Mouse (Mus musculus) frontal cortex, postnatal 10 days (tissue): ENCODE results near the gene Zc3h12a.
A peak's percentile ranks its signal among the peaks of the same experiment; 100 is the strongest.

Experiments
- DNase-seq, 2 experiments: peaks; one replicate each; pipeline ENCODE4 v3.0.0; 2022; ENCODE audit warnings: low spot score in 2 of 2, mixed read lengths in 1 of 2

Gene Zc3h12a

DNA sequence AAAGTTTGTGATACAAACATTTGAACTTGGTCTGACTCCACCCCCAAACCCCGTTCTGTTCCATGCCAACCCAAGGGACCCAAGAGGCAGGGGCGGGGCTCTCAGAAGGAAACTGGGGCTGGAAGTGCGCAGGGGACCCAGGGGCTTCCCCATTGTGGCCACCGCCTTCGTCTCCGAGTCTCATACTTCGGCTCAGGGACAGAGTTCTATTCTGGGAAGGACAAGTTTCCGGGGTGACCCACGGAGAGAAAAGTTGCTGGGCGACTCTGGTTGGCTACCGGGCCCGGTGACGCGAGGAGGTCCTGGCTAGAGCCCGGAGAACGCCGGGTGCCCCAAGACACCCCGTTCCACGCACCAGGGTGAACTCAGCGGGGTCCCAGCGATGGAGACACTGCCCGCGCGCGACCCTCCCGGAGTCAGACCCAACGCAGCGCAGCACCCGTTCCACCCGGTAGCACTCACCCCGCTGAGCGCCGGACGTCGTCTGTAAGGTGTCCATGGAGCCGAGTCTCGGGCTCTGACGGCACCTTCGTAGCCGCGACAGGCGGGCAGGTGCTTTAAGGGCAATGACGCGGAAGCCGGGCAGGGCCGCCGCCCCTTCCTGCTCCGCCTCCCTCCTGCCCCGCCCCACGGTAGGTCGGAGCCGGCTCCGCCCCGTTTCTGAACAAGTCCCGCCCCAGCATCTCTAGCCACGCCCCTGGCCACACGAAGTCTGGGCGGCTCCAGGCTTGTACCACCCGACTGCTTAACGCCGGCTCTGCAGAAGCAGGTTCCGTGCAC, at the start of gene Zc3h12a:
Gene Zc3h12a, minus strand, starts transcription at position 536 of the 780 bp plus-strand sequence.
- DNase-seq, result peak in 1 of 2 experiments; percentile 67

DNA sequence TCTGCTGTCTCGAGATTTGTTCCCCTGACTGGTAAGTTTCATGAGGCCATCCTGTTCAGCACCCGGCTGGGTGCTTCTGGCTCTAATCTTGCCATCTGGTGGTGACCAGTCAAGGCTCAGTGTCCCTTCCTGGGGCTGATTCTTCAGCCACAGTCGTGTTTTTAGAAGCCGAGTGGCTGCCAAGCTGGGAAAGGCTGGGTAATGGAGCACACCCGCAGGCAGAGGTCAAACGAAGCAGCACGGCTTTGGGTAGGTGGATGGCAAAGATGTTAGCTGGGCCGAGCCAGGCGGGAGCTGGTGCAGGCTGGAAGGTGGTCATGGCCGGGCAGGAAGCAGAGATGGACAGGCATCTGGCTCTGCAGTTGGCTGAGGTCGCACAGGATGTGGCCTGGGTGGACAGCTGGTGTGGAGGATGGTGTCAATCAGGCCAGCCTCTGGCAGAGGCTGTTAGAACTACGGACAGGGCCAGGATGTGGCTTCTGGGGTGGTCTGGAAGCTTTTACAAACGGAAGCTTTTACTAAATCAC, 49.1 kb upstream of the Zc3h12a start:
- no peak for DNase-seq

DNA sequence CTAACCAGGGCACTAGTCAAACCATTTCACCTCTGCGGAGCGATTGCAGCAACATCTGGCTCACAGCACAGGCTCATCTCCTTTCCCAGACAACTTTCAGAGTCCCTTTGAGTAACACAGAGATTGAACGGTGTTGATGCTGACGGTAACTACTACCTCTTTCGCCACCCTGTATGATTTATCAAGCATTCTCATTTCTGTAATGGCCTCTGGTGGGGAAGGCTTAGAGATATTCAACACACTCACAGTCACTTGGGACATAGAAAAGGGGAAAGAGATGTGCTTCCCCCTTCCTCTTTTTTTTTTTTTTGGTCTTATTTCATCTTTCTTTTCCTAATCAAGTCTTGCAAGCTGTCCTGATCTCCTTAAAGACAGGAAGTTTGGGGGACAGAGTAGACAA, 48.5 kb upstream of the Zc3h12a start:
- DNase-seq, result no peak

DNA sequence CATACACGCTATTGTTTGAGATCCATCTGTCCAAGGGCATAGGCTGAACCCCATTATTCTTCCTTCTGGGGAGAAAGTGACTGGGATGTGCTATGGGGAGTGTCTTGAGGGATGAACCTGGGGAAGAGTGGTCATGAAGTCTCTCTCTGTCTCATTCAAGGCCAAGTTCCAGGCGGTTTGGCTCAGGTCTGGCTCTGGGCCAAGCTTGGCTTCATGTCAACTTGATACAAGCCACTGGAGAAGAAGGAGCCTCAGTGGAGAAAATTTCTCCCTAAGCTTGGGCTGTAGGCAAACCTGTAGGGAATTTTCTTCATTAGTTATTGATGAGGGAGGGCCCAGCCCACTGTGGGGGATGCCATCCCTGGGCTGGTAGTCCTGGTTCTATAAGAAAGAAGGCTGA, 48.0 kb upstream of the Zc3h12a start:
- no peak for DNase-seq

DNA sequence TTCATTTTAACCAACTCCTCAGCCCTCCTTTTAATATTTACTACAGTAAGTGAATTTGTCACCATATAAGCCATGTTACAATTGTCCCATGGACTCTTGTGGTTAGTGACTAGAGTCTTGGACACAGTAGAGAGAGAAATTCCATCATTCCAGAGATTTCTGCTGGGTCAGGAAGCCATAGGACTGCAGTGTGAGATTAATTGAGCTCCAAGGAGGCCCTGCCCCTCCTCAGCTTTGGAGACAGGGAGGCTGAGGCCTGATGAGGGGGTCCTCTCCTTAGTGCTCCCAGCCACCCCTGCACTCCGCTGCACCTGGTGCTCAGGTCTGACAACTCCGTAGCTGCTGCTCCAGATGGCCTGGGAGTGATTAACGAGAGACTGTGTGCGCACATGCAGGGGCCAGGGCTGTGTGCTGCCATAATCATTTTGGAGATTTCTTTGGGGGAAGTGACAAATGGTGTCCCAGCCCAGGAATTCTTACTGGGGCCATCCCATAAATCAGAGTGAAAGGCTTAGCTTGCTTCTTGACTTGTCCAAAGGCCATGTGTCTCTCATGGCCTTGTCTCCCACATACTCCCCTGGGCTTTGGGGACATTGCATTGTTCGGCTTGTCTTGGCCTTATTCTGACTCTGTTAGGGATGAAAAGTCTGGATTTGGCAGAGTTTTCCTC, 47.0 kb upstream of the Zc3h12a start:
- no peak for DNase-seq

DNA sequence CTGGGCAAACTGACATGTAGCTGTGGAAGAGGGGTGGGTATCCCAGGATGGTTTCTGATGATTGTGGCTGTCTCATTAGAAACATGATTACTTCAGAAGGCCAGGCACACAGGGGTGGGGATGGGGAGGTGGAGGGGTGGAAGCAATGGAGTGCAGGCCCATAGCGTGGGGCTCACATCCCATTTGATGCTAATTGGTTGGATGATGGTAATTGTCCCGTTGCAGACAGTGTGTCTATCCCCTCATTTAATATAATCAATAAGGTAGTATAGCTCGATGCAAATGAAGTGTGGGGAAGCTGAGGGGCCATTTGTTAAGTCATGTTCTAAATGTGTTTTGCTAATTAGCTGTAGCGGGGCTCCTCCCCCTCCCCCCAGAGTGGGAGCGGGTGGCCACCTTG, 45.5 kb upstream of the Zc3h12a start:
- DNase-seq, result no peak

DNA sequence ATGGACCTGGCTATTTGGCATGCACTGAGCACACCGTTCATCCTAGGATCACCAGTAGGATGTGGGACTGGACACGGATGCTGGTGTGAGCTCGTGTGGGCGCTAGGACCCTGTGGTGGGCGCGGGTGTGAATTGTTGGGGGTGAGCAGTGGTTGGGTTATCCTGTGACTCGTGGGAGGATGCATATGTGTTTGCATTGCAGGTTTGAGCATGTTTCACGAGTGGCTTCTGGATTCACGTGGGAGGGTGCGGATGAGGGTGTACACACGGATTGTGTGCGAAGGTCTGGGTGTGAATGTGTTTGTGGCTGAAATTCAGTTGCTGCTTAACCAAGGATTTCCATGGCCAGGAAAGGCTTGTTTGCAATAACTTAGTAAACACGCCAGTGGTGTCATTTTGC, 45.1 kb upstream of the Zc3h12a start:
- DNase-seq, result no peak

DNA sequence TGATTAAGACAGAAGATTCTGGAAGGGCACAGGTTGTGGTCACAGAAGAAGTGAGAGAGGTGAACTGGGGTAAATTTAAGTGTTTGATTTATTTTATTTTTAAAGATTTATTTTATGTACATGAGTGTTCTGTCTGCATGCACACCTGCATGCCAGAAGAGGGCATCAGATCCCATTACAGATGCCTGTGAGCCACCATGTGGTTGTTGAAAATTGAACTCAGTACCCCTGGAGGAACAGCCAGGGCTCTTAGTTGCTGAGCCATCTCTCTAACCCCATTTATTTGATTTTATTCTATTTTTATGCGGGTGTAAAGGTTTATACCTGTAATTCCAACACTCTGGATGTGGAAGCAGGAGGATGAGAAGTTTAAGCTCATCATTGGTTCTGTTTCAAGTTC, 40.1 kb upstream of the Zc3h12a start:
- no peak for DNase-seq

DNA sequence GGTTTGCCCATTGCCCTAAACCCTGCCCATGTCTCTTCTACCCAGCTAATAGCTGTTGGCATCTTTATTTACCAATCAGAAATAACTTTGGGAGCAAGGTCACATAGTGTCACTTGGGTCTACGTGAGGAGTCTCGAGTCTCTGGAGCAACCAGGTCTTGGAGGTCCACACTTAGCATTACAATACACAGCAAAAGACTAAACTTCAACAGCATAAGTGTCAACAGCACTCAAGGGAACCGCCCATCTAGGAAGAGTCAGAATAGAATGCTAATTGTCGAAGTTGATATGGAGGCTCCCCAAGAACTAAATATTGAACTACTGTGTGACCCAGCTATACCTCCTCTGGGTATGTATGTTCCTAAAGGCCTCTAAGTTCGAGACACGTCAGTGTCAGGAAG, 37.2 kb upstream of the Zc3h12a start:
- no peak for DNase-seq

DNA sequence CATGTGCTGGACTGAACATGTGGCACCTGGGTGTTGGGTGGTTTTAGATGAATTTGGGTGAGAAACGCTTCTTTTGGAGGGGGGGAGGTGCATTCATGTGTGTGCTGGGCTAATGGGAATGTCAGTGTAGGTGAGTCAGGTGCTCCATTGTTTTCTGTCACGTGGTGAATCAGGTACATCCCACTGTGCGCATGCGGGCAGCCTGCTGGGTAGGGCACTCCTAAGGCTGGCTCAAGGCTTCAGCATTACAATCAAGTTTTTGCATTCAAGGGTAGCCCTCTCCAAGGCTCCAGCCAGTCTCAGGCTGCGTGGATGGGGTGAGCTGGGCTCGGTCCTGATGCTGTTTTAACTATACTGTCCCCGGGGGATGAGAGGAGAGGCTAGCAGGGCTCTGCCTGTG, 35.1 kb upstream of the Zc3h12a start:
- DNase-seq, result no peak

DNA sequence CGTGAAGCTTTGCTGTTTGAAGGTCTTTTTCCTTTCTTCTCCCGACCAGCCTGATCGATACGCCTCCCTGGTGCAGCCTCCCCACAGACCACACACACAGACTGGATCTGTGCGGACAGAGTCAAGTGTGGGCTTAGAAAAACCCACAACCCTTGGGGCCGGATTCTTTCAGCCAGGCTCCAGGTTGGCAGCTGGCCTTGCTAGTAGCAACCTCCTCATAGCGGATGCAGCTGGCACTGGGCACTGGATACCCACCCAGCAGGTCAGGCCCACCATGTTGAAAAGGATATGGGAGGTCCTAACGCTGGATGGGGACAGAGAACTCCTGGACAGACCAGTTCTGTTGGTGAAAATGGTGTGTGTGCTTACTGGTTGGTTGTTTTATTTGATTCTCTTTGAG, 33.8 kb upstream of the Zc3h12a start:
- no peak for DNase-seq

DNA sequence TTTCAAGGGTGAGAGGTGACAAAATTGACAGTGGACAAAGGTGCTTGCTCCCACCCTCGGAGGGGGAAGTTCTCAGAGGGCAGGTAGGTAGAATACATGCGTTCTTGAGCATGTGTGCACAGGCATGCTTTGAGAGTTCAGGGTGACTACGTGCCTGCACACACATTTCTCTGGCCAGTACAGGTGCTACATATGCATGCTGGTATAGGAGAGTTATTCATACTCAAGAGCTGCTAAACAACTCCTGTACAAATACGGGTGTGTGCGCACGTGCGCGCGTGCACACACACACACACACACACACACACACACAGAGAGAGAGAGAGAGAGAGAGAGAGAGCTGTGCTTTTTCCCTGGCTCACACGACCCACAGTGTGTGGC, 33.3 kb upstream of the Zc3h12a start:
- DNase-seq, result no peak

DNA sequence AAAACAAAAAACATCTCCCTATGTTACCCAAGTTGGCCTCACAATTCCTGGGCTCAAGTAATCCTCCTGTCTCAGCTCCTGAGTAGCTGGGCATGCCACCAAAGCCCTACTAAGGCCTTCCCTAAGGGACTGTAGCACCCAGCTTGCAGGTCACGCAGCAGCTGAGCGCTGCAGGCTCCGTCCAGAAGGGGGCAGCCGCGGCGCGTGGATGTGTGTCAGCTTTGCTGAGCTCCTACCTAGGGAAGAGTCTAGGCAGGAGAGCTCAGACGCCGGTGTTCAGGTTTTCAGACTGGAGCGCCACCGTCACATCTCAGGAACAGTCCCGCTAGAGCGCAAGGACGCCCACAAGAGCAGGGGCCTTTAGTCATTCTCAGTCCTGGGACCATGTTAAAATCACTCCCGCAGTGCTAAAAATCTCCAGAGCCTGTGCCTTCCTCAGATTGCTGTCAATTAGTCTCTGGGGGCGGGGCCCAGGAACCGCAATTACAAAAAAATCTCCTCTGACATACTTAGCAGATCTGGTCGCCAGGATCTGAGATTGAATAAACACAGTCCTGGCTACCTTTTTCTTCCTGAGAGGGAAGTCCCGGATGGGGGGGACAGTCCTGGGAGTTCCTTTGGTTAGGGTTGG, 32.8 kb upstream of the Zc3h12a start:
- DNase-seq, result peak; percentile 72 to 86

DNA sequence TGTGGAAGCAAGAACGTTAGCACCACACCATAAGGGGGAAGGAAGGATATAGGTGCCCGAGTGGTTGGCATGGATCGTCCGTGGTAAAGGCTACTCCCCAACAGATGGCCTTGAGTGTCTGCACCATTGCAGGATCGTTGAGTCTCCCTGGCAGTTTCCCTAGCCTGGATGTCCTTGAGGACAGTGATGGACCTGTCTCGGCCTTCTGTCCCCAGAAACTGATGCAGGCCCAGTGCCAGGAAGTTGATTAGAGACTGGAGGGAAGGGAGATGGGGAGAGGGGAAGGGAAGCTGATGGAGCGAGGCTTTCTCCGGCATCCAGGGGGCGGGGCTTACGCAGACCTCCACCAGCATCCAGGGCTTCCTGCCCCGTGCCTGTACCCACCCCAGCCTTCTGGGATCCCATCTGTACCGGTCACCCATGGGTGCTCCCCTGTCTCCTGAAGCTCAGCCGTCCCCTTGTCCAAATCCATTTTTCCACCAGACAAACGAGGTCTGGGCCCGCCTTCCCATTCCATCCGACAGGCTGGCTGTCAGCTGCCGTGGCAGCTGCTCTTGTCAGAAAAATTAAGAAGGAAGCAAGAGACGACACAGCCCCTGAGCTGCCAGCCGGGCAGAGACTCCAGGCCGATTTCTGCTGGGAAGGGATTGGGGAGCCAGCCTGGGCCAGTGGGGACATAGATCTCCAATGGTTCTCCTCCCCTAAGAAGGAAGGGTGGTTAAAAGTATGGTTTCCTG, 31.1 kb upstream of the Zc3h12a start:
- DNase-seq, result no peak

DNA sequence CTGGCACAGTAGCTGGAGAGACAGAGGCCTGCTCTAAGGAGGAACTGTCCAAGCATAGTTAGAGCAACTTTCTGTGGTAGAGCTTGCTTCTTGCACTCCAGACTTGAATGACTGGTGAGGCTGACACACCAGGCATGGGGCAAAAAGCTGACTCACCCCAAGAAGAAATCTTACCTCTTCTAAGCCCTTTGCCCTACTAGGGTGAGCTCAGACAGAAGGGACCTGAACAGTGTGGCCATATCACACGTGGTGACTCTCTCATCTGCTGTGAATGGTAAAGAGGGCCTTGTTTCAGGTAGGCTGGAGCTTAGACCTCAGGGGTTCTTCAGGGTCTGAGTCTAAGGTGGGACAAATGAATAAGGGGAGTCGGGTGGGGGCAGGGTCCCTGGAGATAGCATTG, 30.4 kb upstream of the Zc3h12a start:
- no peak for DNase-seq

DNA sequence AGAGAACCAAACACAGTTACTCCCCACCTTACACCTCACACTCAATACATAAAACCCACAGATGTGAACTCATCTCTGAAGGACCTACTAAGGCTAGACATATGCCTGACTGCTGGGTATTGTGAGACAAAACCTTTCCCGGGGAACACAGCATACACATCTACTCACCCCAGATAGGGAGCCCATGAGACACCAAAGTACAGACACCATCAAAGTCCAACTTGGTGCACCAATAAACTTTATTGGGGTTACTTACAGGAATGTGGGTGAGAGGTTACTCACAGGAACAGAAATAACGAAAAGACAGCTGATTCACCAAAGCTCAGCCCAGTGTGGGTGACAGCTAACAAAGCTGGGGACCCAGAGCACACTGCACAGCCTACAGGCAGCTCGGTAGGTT, 29.7 kb upstream of the Zc3h12a start:
- DNase-seq, result no peak

DNA sequence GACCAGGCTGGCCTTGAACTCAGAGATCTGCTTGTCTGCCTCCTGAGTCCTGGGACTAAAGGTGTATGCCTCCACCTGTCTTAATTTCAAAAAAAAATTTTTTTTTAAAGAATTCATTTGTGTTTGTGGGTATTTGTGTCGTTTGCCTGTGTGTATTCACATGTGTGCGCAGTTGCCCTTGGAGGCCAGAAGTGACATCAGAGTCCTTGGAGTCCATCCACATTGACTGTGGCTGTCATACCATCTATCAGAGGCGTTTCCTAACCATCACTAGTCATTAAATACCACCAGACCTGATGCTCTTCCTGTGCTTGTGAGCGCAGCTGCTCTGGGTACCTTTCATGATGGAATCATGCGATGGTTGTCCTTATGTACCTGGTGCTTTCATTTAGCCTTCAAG, 28.0 kb upstream of the Zc3h12a start:
- DNase-seq, result no peak

DNA sequence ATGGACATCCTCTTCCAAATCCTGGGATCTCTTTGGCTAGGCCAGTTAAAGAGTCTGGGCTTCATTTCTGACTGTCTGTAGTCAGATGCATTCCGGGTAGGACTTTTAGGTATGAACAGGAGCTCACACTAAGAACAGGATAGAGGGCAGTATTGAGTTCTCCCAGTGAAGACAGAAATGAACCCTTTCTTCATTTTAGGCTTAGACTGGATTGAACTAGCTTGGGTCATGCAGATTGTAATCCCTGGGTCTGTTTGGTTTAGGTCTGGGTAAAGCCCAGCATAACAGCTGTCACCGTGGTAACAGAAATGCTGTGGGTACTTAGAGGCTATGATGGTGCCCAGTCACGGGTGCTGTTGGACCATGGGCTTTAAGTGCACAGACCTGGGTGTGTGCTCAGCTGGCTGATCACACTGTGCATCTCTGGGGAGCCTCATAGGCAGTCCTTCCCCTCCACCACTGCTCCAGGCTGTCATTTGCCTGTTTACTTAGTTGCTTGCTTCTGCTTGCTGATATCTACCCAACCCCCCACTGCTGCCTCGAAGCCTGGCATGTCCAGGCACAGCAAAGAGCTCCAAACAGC, 26.1 kb upstream of the Zc3h12a start:
- DNase-seq, result no peak

DNA sequence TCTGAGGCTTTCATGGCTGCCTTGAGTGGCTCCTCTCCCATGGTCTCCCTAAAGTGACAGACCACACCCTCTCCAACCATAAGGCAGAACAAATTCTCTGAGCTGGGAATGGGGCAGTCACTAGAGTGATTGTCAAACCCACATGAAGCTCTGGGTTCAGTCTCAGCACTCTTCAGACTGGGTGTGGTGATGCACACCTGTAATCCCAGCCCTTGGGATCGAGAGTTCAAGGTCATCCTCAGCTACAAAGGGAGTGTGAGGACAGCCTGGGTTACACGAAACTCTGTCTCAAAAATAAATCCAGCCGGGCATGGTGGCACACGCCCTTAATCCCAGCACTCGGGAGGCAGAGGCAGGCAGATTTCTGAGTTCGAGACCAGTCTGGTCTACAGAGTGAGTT, 24.8 kb upstream of the Zc3h12a start:
- DNase-seq, result no peak

DNA sequence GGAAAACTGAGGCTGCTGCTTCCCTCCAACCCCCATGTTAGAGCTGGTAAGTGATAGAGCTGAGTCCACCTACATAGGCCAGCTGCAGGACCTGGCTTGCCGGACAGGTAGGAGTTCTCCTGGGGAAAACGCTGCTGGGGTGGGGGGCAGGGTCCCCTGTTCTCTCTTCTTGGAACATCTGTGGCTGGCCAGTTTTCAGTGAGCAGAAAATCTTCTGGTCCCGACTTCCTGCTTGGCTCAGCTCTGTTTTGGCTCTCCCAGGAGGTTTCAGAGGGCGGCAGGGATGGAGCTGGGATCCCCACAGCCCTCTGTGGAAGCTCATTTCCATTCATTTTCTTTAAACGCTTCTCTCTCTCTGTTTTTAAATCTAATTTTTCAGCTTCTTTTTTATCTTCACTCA, 21.8 kb upstream of the Zc3h12a start:
- no peak for DNase-seq

DNA sequence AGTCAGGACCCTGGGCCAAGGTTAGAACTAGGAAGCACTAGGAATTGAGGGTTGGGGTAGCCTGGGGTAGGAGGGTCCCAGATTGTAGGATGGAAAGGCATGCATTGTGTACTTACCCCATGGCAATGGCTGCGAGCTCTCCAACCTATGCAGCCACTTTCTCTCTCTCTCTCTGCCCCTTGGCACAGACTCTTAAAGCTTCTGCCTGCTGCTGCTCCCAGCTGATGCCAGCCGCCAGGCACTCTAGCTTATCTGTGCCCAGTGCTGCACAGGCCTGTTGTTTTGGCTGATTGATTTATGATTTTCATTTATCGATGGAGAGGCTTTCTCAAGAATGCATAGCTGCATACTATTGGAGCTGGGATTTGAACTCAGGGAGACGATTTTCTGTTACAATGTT, 20.3 kb upstream of the Zc3h12a start:
- no peak for DNase-seq

DNA sequence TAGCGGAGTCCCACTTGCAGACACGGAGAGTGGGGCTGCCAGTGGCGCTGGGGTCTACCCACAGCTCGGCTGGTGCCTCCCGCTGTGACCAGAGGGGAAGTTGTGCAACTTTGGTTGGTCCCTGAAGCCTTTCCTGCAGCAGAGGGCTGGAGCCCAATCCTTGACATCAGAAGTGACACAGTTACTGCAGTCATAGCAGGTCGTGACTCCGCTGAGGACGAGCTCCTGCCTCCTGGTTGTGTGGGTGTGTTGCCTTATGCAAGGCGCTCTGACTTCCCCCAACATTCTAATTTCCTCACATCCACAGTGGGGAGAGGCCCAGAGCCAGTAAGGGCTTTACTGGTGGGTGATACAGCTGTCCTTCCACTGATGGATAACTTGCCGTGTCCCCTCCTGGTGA, 17.6 kb upstream of the Zc3h12a start:
- no peak for DNase-seq
